Mouse (Mus musculus) CH12.LX (cell line): ENCODE measurements at regions not wholly inside any gene's neighbourhood (a gene's known extent, or its start where the extent isn't known, plus 50 kb on each side); places are given as distances from the start of the nearest gene placed in this dataset.
A peak's percentile ranks its signal among the peaks of the same experiment; 100 is the strongest.

Experiments
- CTCF ChIP-seq, 2 experiments: IDR thresholded peaks in 1 of 2; conservative IDR thresholded peaks in 1 of 2; 2 replicates each; pipeline ENCODE4 v1.5.1; 2011 to 2012; ENCODE audit warnings: low read depth in 2 of 2, low read length in 2 of 2, improper control_type of control experiment in 1 of 2, inconsistent platforms in 1 of 2, mild to moderate bottlenecking in 1 of 2, moderate library complexity in 1 of 2
- EP300 ChIP-seq: IDR thresholded peaks from 2 replicates; pipeline ENCODE4 v1.6.1; 2011; ENCODE audit warnings: low read length, improper control_type of control experiment
- HCFC1 ChIP-seq: IDR thresholded peaks from 2 replicates; pipeline ENCODE4 v1.6.1; 2012; ENCODE audit warnings: low read depth, mild to moderate bottlenecking, inconsistent platforms, low read length, improper control_type of control experiment
- MAZ ChIP-seq: IDR thresholded peaks from 2 replicates; pipeline ENCODE4 v1.6.1; 2012; ENCODE audit warnings: low read depth, mild to moderate bottlenecking, inconsistent platforms, low read length, improper control_type of control experiment, moderate library complexity
- MEF2A ChIP-seq: IDR thresholded peaks from 2 replicates; pipeline ENCODE4 v1.6.1; 2014; ENCODE audit warnings: low read depth, mild to moderate bottlenecking, inconsistent platforms, low read length, improper control_type of control experiment, borderline replicate concordance
- MXI1 ChIP-seq: IDR thresholded peaks from 2 replicates; pipeline ENCODE4 v1.6.1; 2011; ENCODE audit warnings: mild to moderate bottlenecking, low read depth, low read length, improper control_type of control experiment
- MYC ChIP-seq: IDR thresholded peaks from 2 replicates; pipeline ENCODE4 v1.6.1; 2011; ENCODE audit warnings: low read depth, mild to moderate bottlenecking, improper control_type of control experiment, low read length
- POLR2A ChIP-seq: IDR thresholded peaks from 2 replicates; pipeline ENCODE4 v1.6.1; 2011; ENCODE audit warnings: low read depth, mild to moderate bottlenecking, improper control_type of control experiment, low read length
- SIN3A ChIP-seq: IDR thresholded peaks from 2 replicates; pipeline ENCODE4 v1.6.1; 2012; ENCODE audit warnings: low read length, improper control_type of control experiment, inconsistent platforms
- TCF12 ChIP-seq: IDR thresholded peaks from 2 replicates; pipeline ENCODE4 v1.6.1; 2014; ENCODE audit warnings: low read depth, mild to moderate bottlenecking, inconsistent platforms, low read length, improper control_type of control experiment
- ZNF384 ChIP-seq: IDR thresholded peaks from 2 replicates; pipeline ENCODE4 v1.6.1; 2012; ENCODE audit warnings: low read depth, low read length, improper control_type of control experiment, inconsistent platforms

GRCm38 (mm10) chr7:62542187-62542586, 77.9 kb upstream of the Peg12 start:
- TF ChIP-seq HCFC1 = no peak
- no peak for TF ChIP-seq TCF12
- TF ChIP-seq CTCF (conservative IDR thresholded peaks at IDR 0.05 in 1 of 2, IDR thresholded peaks at IDR 0.05 in 1 of 2; ENCODE audit: low read depth in 2 of 2, low read length in 2 of 2) = peak in 1 of 2 experiments; percentile 50; a peak in 3 of 4 replicates
- no peak for TF ChIP-seq MEF2A
- TF ChIP-seq EP300 = no peak
- no peak for TF ChIP-seq ZNF384
- TF ChIP-seq MAZ = no peak
- no peak for TF ChIP-seq POLR2A
- no peak for TF ChIP-seq MXI1
- no peak for TF ChIP-seq MYC
- no peak for TF ChIP-seq SIN3A
